Mouse (Mus musculus) embryonic facial prominence, embryonic 10.5 days (tissue): ENCODE results near the gene Masp1. TPM values are rescaled to one million over a fixed set of nuclear protein-coding genes. Genes with fewer than 3 reads are reported as not detected.

Experiments
- DNase-seq: peaks from one replicate; pipeline ENCODE4 v3.0.0-alpha.2; 2017; ENCODE audit warnings: low spot score
- H3K27ac ChIP-seq: fragments of 300-500 bp; sonication (generic); replicated peaks from 2 replicates; pipeline ENCODE4 v1.5.1; 2016; ENCODE audit warnings: mild to moderate bottlenecking
- H3K27me3 ChIP-seq: fragments of 300-500 bp; sonication (generic); replicated peaks from 2 replicates; pipeline ENCODE4 v1.6.1; 2016; ENCODE audit warnings: low read depth, mild to moderate bottlenecking; ENCODE audit not compliant: poor library complexity, severe bottlenecking
- H3K36me3 ChIP-seq: fragments of 300-500 bp; sonication (generic); replicated peaks from 2 replicates; pipeline ENCODE4 v1.6.1; 2016; ENCODE audit warnings: mild to moderate bottlenecking, moderate library complexity
- H3K4me1 ChIP-seq: fragments of 300-500 bp; sonication (generic); 2 replicates; pipeline ENCODE4 v1.6.1; 2016
- H3K4me3 ChIP-seq: fragments of 300-500 bp; sonication (generic); 2 replicates; pipeline ENCODE4 v1.5.1; 2016; ENCODE audit warnings: mild to moderate bottlenecking, moderate library complexity
- H3K9me3 ChIP-seq: fragments of 300-500 bp; sonication (generic); 2 replicates; pipeline ENCODE4 v1.6.1; 2016; ENCODE audit warnings: mild to moderate bottlenecking
- WGBS: fragments of 180-500 bp; shearing (Covaris S2); methylation state at CpG from one replicate; pipeline ENCODE4 v1.1.7; 2016; 5-methylcytosine and 5-hydroxymethylcytosine counted together
- polyA plus RNA-seq: library from polyadenylated mRNA; unstranded; fragments of >200 nt; fragmentation: Nextera tagmentation; extraction: Ambion mirVana; gene quantifications from 2 replicates; pipeline ENCODE4 v1.2.1, GENCODE M21; 2016

The Masp1 gene
- polyA plus RNA-seq, 1 experiment from 2014 or later: 4.5 TPM

DNA sequence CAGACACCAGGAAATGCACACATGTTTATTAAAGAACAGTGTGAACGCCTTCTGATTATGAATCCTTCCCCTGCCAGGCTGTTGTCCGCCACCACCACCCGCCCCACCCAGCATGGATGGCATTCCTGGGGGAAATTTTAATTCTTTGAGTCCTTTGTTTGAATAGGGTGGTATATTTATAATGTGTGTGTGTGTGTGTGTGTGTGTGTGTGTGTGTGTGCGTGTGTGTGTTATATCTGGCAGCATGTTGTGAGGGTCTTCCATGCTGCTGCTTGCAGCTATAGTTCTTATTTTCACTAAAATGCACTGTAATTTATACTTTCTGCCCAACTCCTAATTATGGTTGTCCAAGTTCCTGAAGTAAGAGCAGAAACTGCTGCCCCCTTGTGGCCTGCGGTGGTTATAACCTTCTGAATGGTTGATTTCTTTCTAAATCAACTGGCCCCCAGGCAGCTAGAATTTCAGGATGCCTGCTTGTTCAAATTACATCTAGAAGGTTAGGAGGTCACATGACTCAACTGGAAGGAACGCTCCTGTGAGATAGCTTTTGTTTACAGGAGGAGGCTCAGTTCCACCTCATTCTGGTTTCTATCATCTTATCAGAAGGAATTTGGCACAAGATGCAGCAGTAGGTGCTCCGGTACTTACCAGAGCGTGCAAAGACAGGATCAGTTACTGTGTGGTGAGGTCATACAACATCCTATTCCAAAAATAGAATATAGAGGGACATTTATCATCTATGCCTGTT, 117.4 kb downstream of the Masp1 start:
- no peaks in the 10 kb centered on the region for H3K9me3 ChIP-seq
- WGBS: 40% methylated on average over 8 of the region's 8 CpGs
- DNase-seq: peak; percentile 89
- H3K4me3 ChIP-seq: no peak overlapping the region
- H3K27ac ChIP-seq: peak overlapping the region; percentile 72
- H3K36me3 ChIP-seq: no peaks in the 10 kb centered on the region
- peaks cover 29% of the 10 kb centered on the region for H3K4me1 ChIP-seq
- no peaks in the 10 kb centered on the region for H3K27me3 ChIP-seq

DNA sequence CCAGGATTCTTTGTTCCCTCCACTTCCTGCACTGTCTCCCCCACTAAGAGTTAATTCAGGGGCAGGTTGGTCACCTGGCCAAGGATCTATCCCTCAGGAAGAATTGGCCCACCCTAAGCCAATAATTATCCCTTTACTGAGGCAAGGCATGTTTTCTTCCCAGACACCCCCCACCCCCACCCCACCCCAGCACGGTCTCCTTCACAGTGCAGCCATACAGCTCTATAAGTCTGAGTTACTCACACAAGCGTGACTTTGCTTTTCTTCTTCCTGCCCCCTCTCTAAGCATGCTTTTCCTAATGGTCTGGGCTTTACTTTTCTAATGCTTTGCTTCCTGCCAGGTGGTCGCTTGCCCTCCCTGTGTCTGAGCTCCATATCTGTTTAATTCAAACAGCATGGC, 118.7 kb downstream of the Masp1 start:
- H3K27ac ChIP-seq: peak overlapping the region; percentile 65
- DNase-seq: peak; percentile 28
- 31% methylated on average over 3 of the region's 3 CpGs for WGBS
- no peak overlapping the region for H3K4me3 ChIP-seq
- no peaks in the 10 kb centered on the region for H3K9me3 ChIP-seq
- H3K36me3 ChIP-seq: no peaks in the 10 kb centered on the region
- H3K27me3 ChIP-seq: no peaks in the 10 kb centered on the region
- peaks cover 29% of the 10 kb centered on the region for H3K4me1 ChIP-seq

- peak; percentile 18 for DNase-seq
- Histone ChIP-seq H3K4me3 (no peak overlapping the region), H3K27ac (peak overlapping the region; percentile 65), H3K4me1 (peaks cover 29% of the 10 kb centered on the region), H3K27me3 (no peaks in the 10 kb centered on the region), H3K36me3 (no peaks in the 10 kb centered on the region), H3K9me3 (no peaks in the 10 kb centered on the region)
- 44% methylated on average over 4 of the region's 4 CpGs for WGBS
Measured at GRCm38 (mm10) chr16:23401463-23401862, 119.2 kb downstream of the Masp1 start.

Other genes with a start within 250 kb of the Masp1 start
- gene Rtp1, start 91.7 kb downstream of the Masp1 start, polyA plus RNA-seq: not detected in 2 replicates
- 0.73 and 1.2 TPM in 2 replicates for gene Rtp4, start 524 bp downstream of the Masp1 start, polyA plus RNA-seq